In genomic region chr14:18271666-18272065, GRCm38 (mm10) we compare ENCODE assay signal across 7 mouse cellular contexts. TPM values are rescaled to one million over a fixed set of nuclear protein-coding genes. Genes with fewer than 3 reads are reported as not detected.
A peak's percentile ranks its signal among the peaks of the same experiment; 100 is the strongest.
DNase-seq lines count a peak whose midpoint lies in the region; ATAC-seq lines count a peak whose summit lies in the region.

No protein-coding gene starts in this region.

- H3K9ac ChIP-seq in lung, embryonic 15.5 days = peak overlapping the region; percentile 59
- peak overlapping the region; percentile 51; the same call in 1 of the 2 replicates for H3K9ac ChIP-seq in embryonic facial prominence, embryonic 12.5 days
- H3K9ac ChIP-seq in limb, embryonic 11.5 days (ENCODE audit: low read length) = no peak overlapping the region
- peak overlapping the region; percentile 4; the same call in 1 of the 2 replicates for H3K9ac ChIP-seq in stomach, embryonic 14.5 days (replicated peaks; ENCODE audit: low read depth, low read length)

- ATAC-seq in lung, embryonic 15.5 days (ENCODE audit: borderline replicate concordance, extremely low read depth, low FRiP score, low TSS enrichment) = no peak
- no peak for ATAC-seq in embryonic facial prominence, embryonic 12.5 days (ENCODE audit: insufficient number of reproducible peaks, insufficient read depth, low FRiP score, low TSS enrichment)
- no peak for ATAC-seq in limb, embryonic 11.5 days (ENCODE audit: insufficient number of reproducible peaks, low FRiP score, low TSS enrichment, low read depth)
- ATAC-seq in stomach, embryonic 14.5 days (ENCODE audit: insufficient number of reproducible peaks, insufficient read depth, low FRiP score, low read depth) = no peak

- H3K4me1 ChIP-seq in lung, embryonic 15.5 days = peaks cover 11% of the 10 kb centered on the region
- H3K4me1 ChIP-seq in embryonic facial prominence, embryonic 12.5 days = peaks cover 8% of the 10 kb centered on the region; the same call in 1 of the 2 replicates
- no peaks in the 10 kb centered on the region for H3K4me1 ChIP-seq in limb, embryonic 11.5 days (ENCODE audit: control insufficient read depth, insufficient read depth, low read length)
- H3K4me1 ChIP-seq in stomach, embryonic 14.5 days (ENCODE audit: control insufficient read depth, insufficient read depth, low read length) = no peaks in the 10 kb centered on the region

- peak overlapping the region; percentile 70 for H3K4me2 ChIP-seq in lung, embryonic 15.5 days
- peak overlapping the region; percentile 55 for H3K4me2 ChIP-seq in embryonic facial prominence, embryonic 12.5 days (replicated peaks)
- peak overlapping the region; percentile 62 for H3K4me2 ChIP-seq in limb, embryonic 11.5 days (ENCODE audit: low read depth, severe bottlenecking)
- peak overlapping the region; percentile 31 for H3K4me2 ChIP-seq in stomach, embryonic 14.5 days (replicated peaks; ENCODE audit: low read depth, low read length)

- intact Hi-C loops in gastrocnemius, postnatal 14 days (cut with DNase I; ENCODE audit: low total_unique reads) = no loop called here

- H3K27me3 ChIP-seq in lung, embryonic 15.5 days = no peaks in the 10 kb centered on the region
- H3K27me3 ChIP-seq in embryonic facial prominence, embryonic 12.5 days = no peaks in the 10 kb centered on the region
- no peaks in the 10 kb centered on the region for H3K27me3 ChIP-seq in limb, embryonic 11.5 days (ENCODE audit: control insufficient read depth, insufficient read depth, low read length)
- H3K27me3 ChIP-seq in stomach, embryonic 14.5 days (ENCODE audit: control insufficient read depth, insufficient read depth, low read length) = no peaks in the 10 kb centered on the region

- WGBS in lung, embryonic 15.5 days = 3% methylated on average over 7 of the region's 7 CpGs
- WGBS in embryonic facial prominence, embryonic 12.5 days = 8% methylated on average over 7 of the region's 7 CpGs
- WGBS in limb, embryonic 11.5 days = 11% methylated on average over 6 of the region's 7 CpGs
- WGBS in stomach, embryonic 14.5 days = 3% methylated on average over 7 of the region's 7 CpGs

- H3K27ac ChIP-seq in lung, embryonic 15.5 days = no peak overlapping the region
- H3K27ac ChIP-seq in embryonic facial prominence, embryonic 12.5 days = 0 out of 2 replicates have a peak overlapping the region, but pooled peaks have one; percentile 71
- H3K27ac ChIP-seq in limb, embryonic 11.5 days (replicated peaks; ENCODE audit: low read depth, low read length) = no peak overlapping the region
- no peak overlapping the region for H3K27ac ChIP-seq in stomach, embryonic 14.5 days (ENCODE audit: low read length)

- H3K9me3 ChIP-seq in lung, embryonic 15.5 days = no peaks in the 10 kb centered on the region
- H3K9me3 ChIP-seq in embryonic facial prominence, embryonic 12.5 days = no peaks in the 10 kb centered on the region
- H3K9me3 ChIP-seq in limb, embryonic 11.5 days (ENCODE audit: control insufficient read depth, low read length) = no peaks in the 10 kb centered on the region
- no peaks in the 10 kb centered on the region for H3K9me3 ChIP-seq in stomach, embryonic 14.5 days (ENCODE audit: control insufficient read depth, low read depth, low read length)

- peaks cover 17% of the 10 kb centered on the region for H3K36me3 ChIP-seq in lung, embryonic 15.5 days
- peaks cover 20% of the 10 kb centered on the region for H3K36me3 ChIP-seq in embryonic facial prominence, embryonic 12.5 days
- H3K36me3 ChIP-seq in limb, embryonic 11.5 days (ENCODE audit: control insufficient read depth, insufficient read depth, low read length) = peaks cover 6% of the 10 kb centered on the region
- peaks cover 8% of the 10 kb centered on the region for H3K36me3 ChIP-seq in stomach, embryonic 14.5 days (ENCODE audit: control insufficient read depth, insufficient read depth, low read length)

- peak overlapping the region; percentile 91 for H3K4me3 ChIP-seq in lung, embryonic 15.5 days
- peak overlapping the region; percentile 93 for H3K4me3 ChIP-seq in embryonic facial prominence, embryonic 12.5 days
- H3K4me3 ChIP-seq in limb, embryonic 11.5 days (ENCODE audit: low read depth, low read length) = peak overlapping the region; percentile 96
- H3K4me3 ChIP-seq in stomach, embryonic 14.5 days (ENCODE audit: low read depth, low read length) = peak overlapping the region; percentile 88

- DNase-seq in lung, postnatal 25 days (ENCODE audit: low spot score) = no peak
- DNase-seq in limb, embryonic 11.5 days (ENCODE audit: low spot score) = no peak
- no peak for DNase-seq in gastrocnemius, postnatal 14 days
- no peak for DNase-seq in right cerebral cortex, postnatal 4 days

RNA-seq across cellular contexts. Expression of gene Rpl15, which starts 0.5 kb away (rescaled TPM):
- 434 and 443 TPM in 2 replicates for polyA plus RNA-seq in lung, embryonic 15.5 days (2015; fragmentation: Nextera tagmentation; extraction: Ambion mirVana)
- polyA plus RNA-seq in embryonic facial prominence, embryonic 12.5 days (2016; fragmentation: Nextera tagmentation; extraction: Ambion mirVana) = 390 and 444 TPM in 2 replicates
- 488 and 528 TPM in 2 replicates for polyA plus RNA-seq in limb, embryonic 11.5 days (2014; fragmentation: Nextera tagmentation; extraction: Ambion mirVana)
- 520 and 544 TPM in 2 replicates for polyA plus RNA-seq in stomach, embryonic 14.5 days (2014; fragmentation: Nextera tagmentation; extraction: Ambion mirVana)
- 100 to 1,000 TPM; 678 to 745 TPM for total RNA-seq in gastrocnemius, postnatal 14 days (2021)

RNA-seq across cellular contexts. Expression of gene Nkiras1, which starts 0.7 kb away (rescaled TPM):
- polyA plus RNA-seq in lung, embryonic 15.5 days (2015; fragmentation: Nextera tagmentation; extraction: Ambion mirVana) = 12.4 and 13.9 TPM in 2 replicates
- 17.4 and 21.5 TPM in 2 replicates for polyA plus RNA-seq in embryonic facial prominence, embryonic 12.5 days (2016; fragmentation: Nextera tagmentation; extraction: Ambion mirVana)
- polyA plus RNA-seq in limb, embryonic 11.5 days (2014; fragmentation: Nextera tagmentation; extraction: Ambion mirVana) = 10.2 and 12.0 TPM in 2 replicates
- 15.6 and 19.0 TPM in 2 replicates for polyA plus RNA-seq in stomach, embryonic 14.5 days (2014; fragmentation: Nextera tagmentation; extraction: Ambion mirVana)
- total RNA-seq in gastrocnemius, postnatal 14 days (2021) = 10 to 100 TPM; 33.5 to 33.8 TPM

RNA-seq across cellular contexts. Expression of gene Nr1d2, which starts 32.7 kb away (rescaled TPM):
- 6.5 and 6.8 TPM in 2 replicates for polyA plus RNA-seq in lung, embryonic 15.5 days (2015; fragmentation: Nextera tagmentation; extraction: Ambion mirVana)
- 7.3 and 8.1 TPM in 2 replicates for polyA plus RNA-seq in embryonic facial prominence, embryonic 12.5 days (2016; fragmentation: Nextera tagmentation; extraction: Ambion mirVana)
- 5.4 and 5.6 TPM in 2 replicates for polyA plus RNA-seq in limb, embryonic 11.5 days (2014; fragmentation: Nextera tagmentation; extraction: Ambion mirVana)
- polyA plus RNA-seq in stomach, embryonic 14.5 days (2014; fragmentation: Nextera tagmentation; extraction: Ambion mirVana) = 9.9 and 12.9 TPM in 2 replicates
- total RNA-seq in gastrocnemius, postnatal 14 days (2021) = 10 to 100 TPM; 48.8 to 50.8 TPM

RNA-seq across cellular contexts. Expression of gene Ube2e1, which starts 60.0 kb away (rescaled TPM):
- polyA plus RNA-seq in lung, embryonic 15.5 days (2015; fragmentation: Nextera tagmentation; extraction: Ambion mirVana) = 135 and 139 TPM in 2 replicates
- polyA plus RNA-seq in embryonic facial prominence, embryonic 12.5 days (2016; fragmentation: Nextera tagmentation; extraction: Ambion mirVana) = 156 and 157 TPM in 2 replicates
- 61.7 and 74.9 TPM in 2 replicates for polyA plus RNA-seq in limb, embryonic 11.5 days (2014; fragmentation: Nextera tagmentation; extraction: Ambion mirVana)
- polyA plus RNA-seq in stomach, embryonic 14.5 days (2014; fragmentation: Nextera tagmentation; extraction: Ambion mirVana) = 53.7 and 54.3 TPM in 2 replicates
- 100 to 1,000 TPM; 112 to 128 TPM for total RNA-seq in gastrocnemius, postnatal 14 days (2021)
